Mouse (Mus musculus): ENCODE data around the gene Gm49384.

GRCm38 (mm10) chr12:69229251-69229650, 25.2 kb upstream of the Gm49384 start:
- TF ChIP-seq POLR2A (IDR thresholded peaks at IDR 0.05; ENCODE audit: borderline replicate concordance, extremely low read depth, insufficient read depth, insufficient read length, poor library complexity, severe bottlenecking): no peak
- no peak for TF ChIP-seq CTCF (IDR thresholded peaks at IDR 0.05; ENCODE audit: borderline replicate concordance, extremely low read depth, insufficient read depth, insufficient read length)

Measured in brain, embryonic 14.5 days (tissue).